Mouse (Mus musculus) embryo, embryonic 11 days (tissue): ENCODE data around the gene Surf1.

Experiments
- DNase-seq: peaks from one replicate; pipeline ENCODE4 v3.0.0-alpha.2; 2015

The Surf1 gene

DNA sequence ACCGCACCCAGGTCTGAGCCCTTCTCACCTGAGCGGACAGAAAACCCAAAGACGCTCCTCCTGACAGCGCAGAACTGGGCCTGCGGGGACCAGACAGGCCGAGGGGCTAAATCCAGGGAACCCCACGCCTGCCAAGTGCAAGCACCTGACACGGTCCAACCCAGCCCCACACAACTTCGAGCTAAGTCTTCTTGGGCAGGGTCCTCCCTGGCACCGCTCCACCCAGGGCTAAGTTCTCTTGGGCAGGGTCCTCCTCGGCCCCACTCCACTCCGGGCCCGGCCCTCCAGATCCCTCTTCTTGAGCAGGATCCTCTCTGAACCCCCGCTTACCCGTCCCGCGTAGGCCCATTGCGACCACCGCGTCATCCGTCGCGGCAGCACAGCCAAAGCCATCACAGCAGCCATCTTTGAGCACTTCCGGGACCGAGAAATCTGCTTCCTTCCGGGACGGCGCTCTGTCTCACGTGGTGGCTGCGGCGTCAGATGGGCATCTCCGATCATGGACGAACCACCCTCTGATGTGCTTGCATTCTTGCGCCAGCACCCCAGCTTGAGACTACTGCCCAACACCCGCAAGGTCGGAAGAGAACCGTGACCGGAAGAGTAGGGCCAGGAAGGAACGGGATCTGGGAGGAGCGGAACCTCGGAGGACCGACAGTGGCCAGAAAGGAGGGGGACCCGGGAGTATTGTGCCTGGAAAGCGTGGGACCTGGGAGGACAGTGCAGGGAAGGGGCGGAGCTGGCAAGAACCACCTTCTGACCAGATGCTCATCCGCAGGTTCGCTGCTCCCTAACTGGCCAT, at the start of gene Surf1, which contains the start of gene Surf2:
Gene Surf1 (minus strand): TSS at position 604 of the 802 bp plus-strand sequence.
Gene Surf2 (plus strand): TSS at position 441 of the 802 bp plus-strand sequence.
- DNase-seq, result peak; percentile 89

DNA sequence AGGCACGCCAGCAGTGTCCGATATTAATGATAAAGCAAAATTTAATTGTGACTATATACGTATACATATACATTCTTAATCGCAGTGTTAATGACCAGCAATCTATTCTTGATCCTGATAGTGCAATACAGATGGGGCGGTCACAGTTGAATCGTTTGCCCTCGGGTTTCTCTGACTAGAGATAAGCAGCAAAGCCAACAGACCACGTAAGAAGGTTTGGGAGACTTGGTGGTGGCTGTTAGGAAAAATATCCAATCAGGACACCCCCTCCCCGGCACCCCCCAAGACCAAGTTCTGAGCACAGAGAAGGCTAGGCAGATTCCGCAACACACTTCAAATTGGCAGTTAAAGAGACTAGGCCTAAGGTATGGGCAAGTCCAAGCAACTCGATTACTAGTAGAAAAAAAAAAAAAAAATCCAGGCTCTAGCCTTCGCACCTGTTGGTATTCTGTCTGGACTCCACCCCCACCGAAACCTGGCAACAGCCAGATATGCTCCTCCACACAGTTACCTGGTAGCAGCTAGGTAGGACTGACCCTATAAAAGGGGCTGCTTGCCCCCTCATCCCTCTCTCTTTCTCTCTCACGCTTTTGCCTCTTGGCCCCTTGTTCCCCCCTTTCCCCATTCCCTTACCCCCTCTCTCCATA, 48.5 kb upstream of the Surf1 start:
- no peak for DNase-seq

DNA sequence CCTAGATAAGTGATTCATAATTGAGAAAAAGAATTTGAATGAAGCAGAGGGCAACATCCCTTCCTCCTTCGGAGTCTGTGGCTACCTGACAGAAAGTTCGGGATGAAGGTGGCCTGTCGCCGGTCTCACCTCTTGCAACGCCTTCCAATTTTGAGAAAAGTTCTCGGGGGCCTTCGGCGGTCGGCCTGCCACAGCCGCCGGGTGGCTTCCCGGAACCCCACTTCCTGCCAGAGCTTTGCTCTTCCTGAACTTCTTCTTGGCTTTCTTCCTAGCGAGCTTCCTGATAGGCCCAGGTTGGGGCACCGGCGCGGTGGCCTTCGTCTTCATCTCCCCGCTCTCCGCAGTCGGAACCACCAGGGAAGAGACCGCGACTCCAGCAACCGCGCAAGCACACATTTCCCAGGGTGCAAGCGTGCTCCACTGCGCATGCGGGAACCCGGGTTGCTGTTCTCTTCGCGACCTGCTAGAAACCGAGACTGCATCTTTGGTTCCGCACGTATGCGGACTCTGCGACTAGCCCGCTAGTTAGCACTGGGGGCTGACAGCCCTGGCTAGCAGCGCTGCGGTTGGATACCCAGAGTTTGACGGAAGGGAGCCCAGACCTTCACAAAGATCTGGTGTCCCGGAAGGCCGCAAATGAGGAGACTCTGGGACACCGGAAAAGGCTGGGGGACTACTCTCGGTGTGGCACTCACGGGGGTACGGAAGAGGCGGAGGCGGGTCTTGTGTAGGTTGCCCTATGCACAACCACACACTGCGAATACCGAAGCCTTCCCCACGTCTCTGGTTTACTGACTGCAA, 47.8 kb upstream of the Surf1 start, which contains the start of gene Rexo4:
Gene Rexo4 (minus strand): TSS at position 464 of the 801 bp plus-strand sequence.
- peak; percentile 97 for DNase-seq

DNA sequence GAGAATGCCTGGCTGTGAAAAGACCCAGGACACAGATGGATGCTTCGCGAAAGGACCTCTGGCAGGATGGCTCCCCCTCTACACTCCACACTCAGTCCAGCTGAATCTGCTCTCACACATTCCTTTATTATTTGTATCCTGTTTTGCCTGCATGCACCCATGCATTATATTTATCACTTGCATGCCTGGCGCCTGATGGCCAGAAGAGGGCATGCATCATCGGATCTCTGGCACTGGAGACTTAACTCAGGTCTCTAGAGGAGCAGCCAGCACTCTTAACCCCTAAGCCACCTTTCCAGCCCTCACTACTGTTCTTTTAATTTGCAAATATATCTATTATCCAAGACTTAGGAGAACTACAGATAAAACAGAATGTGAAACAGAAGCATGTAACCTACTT, 44.4 kb upstream of the Surf1 start:
- DNase-seq, result peak; percentile 13

DNA sequence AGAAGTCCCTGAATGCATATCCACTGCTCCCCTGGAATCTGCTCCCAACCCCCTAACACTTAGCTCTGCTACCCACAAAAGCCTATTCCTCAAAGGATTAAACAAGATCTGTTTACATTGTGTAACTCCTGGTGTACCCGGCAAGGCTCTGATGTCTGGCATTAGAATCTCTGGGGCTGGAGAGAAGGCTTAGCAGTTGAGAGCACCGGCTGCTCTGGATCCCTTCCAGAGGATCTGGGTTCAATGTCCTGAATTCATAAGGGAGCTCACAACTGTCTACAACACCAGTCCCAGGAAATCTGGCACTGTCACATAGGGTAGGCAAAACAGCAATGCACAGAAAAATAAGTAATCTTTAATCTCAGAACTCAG, 41.1 kb upstream of the Surf1 start:
- no peak for DNase-seq

DNA sequence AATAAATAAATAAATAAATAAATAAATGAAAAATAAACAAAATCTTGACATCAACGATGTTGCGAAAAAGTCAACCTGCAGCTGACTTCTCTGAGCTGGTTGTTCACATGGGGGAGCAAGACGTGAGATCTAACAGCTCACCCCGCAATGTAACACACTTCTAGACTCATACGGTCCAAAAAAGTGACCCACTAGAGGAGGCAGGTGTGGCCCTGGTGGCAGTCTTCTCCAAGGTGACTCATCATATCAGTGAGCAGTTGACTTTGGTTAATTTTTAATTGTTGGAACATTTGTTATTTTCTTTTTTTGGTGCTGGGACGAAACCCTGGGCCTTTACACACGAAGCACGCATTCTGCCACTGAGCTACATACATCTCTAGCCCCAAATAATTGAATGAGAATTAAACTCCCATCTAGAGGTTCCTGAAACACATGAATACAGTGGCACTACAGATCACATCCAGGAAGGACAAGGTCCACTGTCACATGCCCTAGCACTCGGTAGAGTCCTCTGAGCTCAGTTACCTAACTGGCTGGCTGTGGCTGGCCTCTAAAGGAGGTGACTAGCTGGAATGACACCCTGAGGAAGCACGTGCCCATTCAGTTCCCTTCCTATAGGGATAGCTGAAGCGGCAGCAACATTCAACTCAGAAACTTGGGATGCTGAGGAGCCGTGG, 40.6 kb upstream of the Surf1 start:
- DNase-seq, result no peak

DNA sequence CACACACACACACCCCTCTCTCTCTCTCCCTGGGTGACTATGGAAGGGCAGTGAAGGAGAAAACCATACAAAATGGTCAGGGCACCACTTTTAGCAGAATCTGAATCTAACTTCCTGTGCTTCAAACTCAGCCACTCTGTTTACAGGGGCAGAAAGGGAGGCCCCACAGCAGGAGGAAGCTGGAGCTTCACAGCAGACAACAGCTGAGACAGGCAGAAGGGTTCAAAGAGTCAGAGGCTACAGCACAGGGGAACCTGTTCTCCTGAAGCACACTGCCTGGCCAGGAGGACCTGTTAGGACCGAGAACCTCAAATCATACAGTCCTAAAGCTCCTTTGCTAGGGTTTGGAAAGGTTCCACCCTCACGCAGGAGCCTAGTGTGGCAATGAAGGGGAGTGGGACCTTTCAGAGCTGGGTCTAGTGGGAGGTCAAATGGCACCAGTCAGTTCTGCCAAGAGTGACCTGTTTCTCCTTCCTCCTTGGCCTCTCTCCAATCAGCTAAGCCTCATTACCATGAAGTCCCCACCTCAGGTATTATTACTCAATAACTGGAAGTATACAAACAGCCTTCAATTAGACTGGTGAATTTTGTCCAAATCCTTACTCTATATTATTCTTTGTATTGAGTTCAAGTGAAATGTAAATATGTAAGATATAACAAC, 38.5 kb upstream of the Surf1 start:
- no peak for DNase-seq

DNA sequence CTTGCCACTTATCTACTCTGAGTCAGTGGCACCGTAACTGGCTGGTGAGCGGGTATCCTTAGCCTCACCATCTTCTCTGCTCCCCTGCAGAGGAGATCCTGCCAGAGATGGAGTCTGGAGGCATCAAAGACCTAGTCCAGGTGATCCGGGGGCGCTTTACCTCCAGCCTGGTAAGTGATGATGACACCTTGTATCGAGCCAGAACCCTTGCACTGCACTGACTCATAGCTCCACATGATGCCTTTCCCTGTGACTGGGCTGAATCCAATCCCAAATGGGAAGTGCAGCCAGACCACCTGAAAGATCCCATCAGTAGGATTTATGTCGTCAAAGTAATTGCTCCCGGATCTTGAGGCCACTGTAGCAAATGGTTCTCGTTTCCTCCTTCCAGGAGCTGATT, 36.5 kb upstream of the Surf1 start:
- DNase-seq, result no peak

DNA sequence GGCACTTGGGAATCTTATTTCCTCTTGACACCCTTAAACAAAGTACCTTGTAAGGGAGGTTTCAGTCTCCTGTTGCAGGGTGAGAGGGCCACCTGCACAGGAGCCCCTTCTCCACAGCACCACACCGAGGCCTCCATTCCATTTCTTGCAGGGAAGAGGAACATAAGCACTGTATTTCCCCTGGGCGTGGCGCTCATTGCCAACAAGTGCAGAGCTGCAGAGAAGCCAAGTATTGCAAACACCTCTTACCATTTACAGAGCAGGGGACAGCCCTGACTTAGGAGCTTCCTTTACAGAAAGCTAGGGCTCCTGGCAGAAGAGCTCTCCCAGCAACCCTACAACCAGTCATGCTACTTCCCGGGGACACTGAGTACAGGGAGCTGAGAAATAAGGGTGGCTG, 35.9 kb upstream of the Surf1 start:
- no peak for DNase-seq

DNA sequence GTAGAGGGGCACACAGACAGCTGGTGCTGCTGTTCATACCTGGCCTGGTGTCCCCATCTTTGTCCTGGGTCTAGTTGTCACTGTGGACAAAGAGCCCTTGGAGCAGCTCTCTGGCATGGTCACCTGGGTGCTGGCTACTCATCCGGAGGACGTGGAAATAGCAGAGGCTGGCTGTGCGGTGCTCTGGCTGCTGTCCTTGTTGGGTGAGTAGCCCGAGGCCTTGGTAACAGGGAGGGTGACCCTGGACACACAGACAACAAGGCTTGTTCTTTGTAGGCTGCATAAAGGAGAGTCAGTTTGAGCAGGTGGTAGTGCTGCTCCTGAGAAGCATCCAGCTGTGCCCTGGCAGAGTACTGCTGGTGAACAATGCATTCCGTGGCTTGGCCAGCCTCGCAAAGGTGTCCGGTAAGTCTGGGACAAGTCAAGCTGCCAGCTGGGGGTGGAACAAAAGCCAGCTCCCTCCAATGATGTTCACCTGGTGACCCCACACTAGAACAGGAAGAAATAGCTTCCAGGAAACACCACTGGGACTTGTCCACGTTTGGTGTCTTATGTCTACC, 35.1 kb upstream of the Surf1 start:
- no peak for DNase-seq

DNA sequence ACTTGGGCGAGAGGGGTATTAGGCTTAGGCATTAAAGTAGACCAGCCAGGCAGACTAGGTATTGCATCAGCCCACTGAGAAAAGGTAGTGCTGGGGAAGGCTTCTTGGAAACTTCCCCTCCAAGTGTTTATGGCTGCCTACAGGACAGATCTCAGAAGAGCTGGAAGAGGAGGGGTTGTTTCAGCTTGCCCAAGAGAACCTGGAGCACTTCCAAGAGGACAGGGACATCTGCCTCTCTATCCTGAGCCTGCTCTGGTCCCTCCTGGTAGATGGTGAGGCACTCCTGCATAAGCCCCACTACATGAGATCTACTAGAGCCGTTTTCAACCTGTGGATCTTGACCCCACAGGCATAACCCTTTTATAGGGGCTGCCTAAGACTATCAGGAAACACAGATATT, 34.1 kb upstream of the Surf1 start:
- DNase-seq, result no peak

DNA sequence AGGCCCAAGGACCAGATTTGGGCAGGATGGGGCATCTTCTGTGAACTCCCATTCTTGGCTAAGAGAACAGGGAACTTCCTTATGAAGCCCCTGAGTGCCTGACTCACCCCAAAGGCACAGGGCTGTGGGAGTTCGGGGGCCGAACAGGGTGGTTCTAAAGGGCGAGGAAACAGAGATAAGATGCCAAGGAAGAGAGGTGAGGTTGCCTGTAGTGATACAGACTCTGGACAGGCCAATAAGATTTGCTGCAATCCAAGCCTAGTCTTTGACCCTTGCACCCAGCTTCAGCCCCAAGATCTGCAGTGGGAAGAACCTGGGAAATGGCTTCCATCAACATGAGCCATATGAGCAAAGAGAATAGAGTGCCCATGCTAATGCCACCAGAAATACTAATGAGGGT, 26.9 kb upstream of the Surf1 start:
- no peak for DNase-seq

DNA sequence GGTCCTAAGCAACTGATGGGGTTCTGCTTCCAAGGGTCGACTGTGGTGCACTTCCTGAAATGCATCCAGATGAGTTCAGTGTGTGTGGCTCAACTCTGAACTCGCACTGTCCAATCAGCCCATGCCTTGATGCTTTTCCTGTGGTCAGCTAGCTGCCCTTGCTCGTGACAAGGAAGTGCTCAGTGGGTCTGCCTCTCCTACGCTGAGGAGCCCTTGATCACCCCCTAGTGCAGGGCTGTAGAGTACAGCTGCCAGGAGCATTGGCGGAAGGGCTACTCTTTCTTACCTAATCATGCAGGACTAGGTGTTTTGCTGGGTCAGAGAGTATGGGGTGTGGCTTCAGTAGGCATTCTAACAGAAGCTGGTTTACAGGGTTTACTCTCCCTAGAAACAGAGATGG, 25.2 kb upstream of the Surf1 start:
- DNase-seq, result no peak

DNA sequence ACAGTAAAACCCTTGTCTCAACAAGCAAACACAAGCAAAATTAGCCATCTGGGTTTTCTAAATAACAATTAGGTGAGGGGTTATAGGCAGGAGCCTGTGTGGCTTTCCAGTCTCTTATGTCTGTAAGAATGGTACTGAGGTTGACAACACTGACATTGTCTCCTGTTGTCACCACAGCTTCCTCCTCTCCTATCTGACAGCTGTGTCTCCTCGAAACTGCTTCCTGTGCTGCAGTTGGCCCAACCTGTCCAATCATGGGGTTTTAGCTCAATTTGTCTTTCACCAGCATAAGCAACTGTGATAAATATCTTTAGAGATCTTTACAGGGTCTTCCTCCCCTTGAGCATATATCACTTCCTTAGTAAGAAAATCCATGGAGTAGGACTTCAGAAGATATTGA, 20.1 kb upstream of the Surf1 start:
- DNase-seq, result no peak

DNA sequence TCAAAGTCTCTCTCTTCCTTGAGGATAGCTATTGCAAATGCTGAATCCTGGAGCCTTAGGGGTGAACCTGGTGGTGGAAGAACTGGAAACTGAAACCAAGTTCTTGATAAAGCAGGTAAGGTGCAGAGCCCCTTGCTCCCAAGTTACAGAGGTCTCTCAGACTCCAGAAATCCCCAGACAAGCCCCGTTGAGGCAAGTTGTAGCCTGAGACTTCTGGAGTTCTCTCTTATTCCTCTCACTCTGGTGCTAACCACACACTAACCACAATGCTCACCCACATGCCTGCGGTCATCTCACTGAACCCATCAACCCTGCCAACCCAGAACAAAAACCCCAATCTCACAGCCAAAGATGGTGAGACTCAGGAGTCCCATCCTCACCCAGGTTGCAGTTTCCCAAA, 19.0 kb upstream of the Surf1 start:
- no peak for DNase-seq

DNA sequence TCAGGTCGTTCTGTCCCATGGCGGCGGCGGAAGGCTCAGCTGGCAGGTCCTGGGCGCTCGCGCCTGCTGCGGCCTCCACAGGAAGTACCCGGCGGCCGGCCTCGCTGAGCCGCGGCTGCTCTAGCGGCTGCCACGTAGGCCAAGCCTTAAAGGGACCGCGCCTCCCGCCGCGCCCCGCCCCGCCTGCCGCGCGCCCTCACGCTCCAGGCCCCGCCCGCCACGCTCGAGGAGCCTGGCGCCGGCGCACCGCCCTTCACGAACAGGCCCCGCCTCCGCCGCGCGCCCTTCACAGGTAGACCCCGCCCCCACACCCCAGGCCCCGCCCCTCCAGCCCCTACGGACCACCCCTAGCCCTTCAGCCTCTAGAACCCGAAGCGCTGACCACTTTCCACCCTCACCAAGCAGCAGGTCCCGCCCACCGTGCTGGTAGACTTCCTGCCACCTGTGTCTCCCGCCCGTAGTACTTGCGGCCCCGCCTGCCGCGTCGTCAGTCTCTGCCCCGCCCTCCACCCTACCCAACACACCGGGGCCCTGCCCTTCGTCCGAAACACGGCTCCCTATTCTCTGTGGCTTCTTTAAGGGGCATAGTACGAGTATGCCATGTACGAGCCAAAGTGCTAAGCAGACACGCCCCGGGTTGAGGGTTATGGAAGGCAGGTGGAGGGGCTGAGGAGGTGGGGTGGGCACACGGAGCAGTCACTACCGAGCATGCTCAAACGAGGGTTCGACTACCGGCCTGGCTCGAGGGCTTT, 17.1 kb upstream of the Surf1 start, which contains the start of the genes Surf4 and Stkld1:
Gene Surf4 (minus strand): TSS at position 625 of the 752 bp plus-strand sequence.
Gene Stkld1 (plus strand): TSS at position 744 of the 752 bp plus-strand sequence.
- peak; percentile 99 for DNase-seq

DNA sequence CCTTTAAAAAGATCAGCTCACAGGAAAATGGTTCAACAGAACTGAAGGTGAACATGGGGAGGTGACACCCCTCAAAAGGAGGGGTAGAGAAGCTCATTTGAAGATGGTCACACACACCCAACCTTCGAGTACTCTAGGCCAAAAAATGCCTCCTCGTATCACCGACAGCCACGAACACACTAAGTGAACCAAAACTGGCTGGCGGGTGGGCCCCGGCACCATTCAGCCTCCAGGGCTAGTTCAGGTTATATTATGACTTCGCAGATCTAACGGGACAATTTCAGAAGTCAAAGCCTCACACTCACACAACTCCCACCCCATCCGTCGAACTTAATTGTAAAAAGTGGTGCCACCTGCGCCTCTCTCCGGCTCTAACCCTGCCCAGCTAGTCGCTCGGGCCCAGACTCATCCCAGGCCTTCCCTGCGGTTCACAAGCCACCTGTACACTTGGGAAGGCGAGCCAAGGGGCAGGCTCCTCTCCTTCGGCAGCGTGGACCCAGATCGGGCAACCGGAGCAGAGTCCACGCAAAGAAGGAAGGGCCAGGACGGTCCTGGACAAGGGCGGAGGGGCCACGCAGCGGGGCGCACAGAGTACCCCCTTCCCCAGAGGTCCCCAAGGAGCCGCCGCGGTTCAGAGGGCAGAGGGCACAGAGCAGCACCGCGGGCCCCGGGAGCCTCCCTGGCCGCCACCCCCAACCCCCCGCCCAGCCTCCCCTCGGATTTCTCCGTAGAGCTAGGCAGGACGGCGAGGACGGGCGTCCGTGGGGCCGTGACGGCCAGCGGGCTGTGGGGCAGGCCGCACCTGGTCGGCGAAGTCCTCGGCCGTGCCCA, 16.4 kb upstream of the Surf1 start:
- DNase-seq, result no peak

DNA sequence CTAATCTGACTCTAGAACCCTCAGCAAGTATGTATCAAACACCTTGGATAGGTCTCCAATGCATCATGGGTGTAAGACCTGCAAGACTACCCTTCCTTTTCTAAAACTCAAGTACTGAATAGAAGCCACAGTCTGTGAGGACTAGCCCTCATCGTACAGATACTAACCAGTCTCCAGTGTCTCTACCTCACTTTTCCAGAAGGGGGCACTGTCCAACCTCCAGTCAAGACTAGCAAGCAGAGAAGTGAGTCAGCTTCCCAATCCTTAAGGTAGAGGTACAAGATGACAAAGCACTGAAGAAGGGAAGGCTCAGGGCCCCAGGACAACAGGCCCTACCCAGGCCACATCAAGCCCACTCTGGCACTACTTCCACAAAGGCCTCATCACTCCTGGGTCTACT, 14.1 kb upstream of the Surf1 start:
- DNase-seq, result peak; percentile 66

DNA sequence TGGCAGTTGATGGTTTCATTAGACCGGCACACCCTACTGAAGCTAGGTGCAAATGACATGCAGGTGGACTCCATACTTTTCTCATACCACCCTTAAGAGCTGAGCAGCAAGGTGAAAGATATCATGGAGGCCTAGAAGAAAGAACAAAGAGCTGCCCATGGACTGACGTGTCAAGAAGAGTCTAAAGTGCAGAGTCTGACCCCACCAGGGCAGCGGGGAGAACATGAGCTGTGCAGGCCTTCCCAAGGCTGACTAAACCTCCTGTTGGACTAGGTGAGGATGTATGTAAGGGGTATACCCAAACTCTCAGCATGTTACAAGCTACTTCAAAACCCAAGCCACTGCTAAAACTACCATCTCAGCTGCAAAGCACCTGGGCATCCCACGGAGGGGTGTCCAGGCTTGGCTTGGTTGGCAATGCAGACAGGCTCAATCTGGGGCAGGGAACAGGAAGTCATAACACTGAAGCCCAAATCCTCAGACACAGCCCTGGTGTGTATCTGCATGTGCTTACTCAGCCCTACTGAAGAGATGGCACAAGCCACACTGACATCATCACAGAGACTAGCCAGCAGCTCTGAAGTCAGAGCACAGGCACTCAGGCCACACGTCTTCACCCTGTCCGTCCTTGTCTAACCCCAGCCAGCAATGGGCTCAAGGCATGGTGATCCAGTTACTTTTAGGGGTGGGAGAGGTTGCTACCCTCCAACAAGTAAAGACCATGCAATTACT, 11.6 kb upstream of the Surf1 start:
- no peak for DNase-seq

DNA sequence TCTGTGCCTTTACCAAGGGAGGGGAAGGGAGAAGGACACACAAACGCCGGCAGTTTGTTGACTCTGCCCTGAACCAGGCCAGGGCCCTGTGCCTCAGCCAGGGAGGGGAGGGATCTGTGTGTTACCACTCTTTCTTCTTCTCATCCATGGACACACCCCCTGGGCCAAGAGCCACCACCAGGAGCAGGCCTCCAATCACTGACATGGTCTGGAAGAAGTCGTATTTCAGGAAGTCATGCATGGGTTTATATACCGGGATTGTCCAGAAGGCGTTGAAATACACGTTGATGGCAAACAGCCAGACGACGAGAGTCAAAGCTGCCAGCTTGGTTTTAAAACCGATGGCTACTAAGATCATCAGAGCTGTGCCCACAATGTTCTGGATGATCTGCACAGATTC, 5.5 kb upstream of the Surf1 start:
- DNase-seq, result no peak
